24 mouse cellular contexts compared by ENCODE assay signal in the genomic region with DNA sequence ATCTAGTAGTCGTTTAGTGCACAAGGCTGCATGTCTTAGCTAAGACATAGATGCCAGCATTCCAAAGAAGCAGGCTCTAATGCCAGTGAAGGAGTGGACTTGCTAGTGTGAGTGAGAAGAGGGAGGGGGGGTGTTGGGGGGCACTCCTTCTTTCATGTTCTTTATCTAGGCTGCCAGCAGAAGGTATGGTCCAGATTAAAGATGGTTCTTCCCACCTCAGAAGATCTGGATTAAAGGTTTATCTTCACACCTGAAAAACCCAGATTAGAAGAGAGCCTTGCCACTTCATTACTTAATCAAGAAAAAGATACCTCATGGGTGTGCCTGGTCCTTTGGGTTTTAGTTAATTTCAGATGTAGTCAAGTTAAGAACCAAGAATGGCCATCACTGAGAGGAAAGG. TPM values are rescaled to one million over a fixed set of nuclear protein-coding genes. Genes with fewer than 3 reads are reported as not detected.
A peak's percentile ranks its signal among the peaks of the same experiment; 100 is the strongest.
DNase-seq lines count a peak whose midpoint lies in the region; ATAC-seq and TF ChIP-seq lines count a peak whose summit lies in the region.
"Had no signal": no experiment of that assay in that cellular context is flagged by ENCODE, and none has a peak within 500 bp of the region (broad histone marks: within the 10 kb centered on the region; RNA-seq: fewer than 3 reads in every experiment).

No protein-coding gene starts in this region.

- H3K4me2 ChIP-seq in liver, embryonic 14.5 days (ENCODE audit: low read depth), result no peak overlapping the region
- no peak overlapping the region for H3K4me2 ChIP-seq in liver, embryonic 12.5 days

- H3K9me3 ChIP-seq in liver, embryonic 14.5 days (ENCODE audit: control insufficient read depth, low read length), result no peaks in the 10 kb centered on the region
- no peaks in the 10 kb centered on the region for H3K9me3 ChIP-seq in liver, embryonic 12.5 days (replicated peaks)
- H3K9me3 ChIP-seq in MEL (replicated peaks; ENCODE audit: insufficient read depth, low read length), result no peaks in the 10 kb centered on the region
- H3K9me3 ChIP-seq: G1E had no signal

- peaks cover 0 to 4% of the 10 kb centered on the region in 2 experiments; a peak in 2 of 4 replicates for H3K4me1 ChIP-seq in liver, embryonic 14.5 days (replicated peaks; ENCODE audit: control insufficient read depth in 2 of 2, insufficient read depth in 2 of 2, low read length in 1 of 2)
- peaks cover 14% of the 10 kb centered on the region for H3K4me1 ChIP-seq in liver, embryonic 12.5 days
- H3K4me1 ChIP-seq in MEL (ENCODE audit: control insufficient read depth in 1 of 2, insufficient read depth in 2 of 2, low read length in 2 of 2), result peaks cover 0 to 5% of the 10 kb centered on the region in 2 experiments; a peak in 2 of 4 replicates

- H3K4me3 ChIP-seq in liver, embryonic 14.5 days (ENCODE audit: insufficient read depth in 1 of 2, low read depth in 2 of 2, low read length in 2 of 2), result no peak overlapping the region
- H3K4me3 ChIP-seq in liver, embryonic 12.5 days, result no peak overlapping the region
- H3K4me3 ChIP-seq in MEL (ENCODE audit: control insufficient read depth in 1 of 2, insufficient read depth in 1 of 2, low read depth in 2 of 2, low read length in 2 of 2), result no peak overlapping the region

- no peak for TF ChIP-seq RAD21 in MEL (IDR thresholded peaks at IDR 0.05; ENCODE audit: low read depth, low read length)

- H3K79me2 ChIP-seq in MEL (ENCODE audit: control insufficient read depth, insufficient read depth, low read length, poor library complexity), result no peaks in the 10 kb centered on the region; the same call in 1 of the 2 replicates

- H3K27me3 ChIP-seq in liver, embryonic 14.5 days (ENCODE audit: control insufficient read depth, insufficient read depth, low read length), result no peaks in the 10 kb centered on the region
- H3K27me3 ChIP-seq in liver, embryonic 12.5 days (replicated peaks), result no peaks in the 10 kb centered on the region
- no peaks in the 10 kb centered on the region for H3K27me3 ChIP-seq in MEL (ENCODE audit: control insufficient read depth in 1 of 2, insufficient read depth in 2 of 2, low read length in 2 of 2)
- H3K27me3 ChIP-seq: CH12.LX, Patski had no signal

- H3K36me3 ChIP-seq in liver, embryonic 14.5 days (replicated peaks; ENCODE audit: control insufficient read depth, insufficient read depth, low read depth), result peaks cover 3% of the 10 kb centered on the region; the same call in 1 of the 2 replicates
- H3K36me3 ChIP-seq in liver, embryonic 12.5 days, result peaks cover 40% of the 10 kb centered on the region
- H3K36me3 ChIP-seq in MEL (ENCODE audit: control insufficient read depth in 1 of 2, insufficient read depth in 2 of 2, low read length in 2 of 2), result peaks cover 10 to 18% of the 10 kb centered on the region in 2 experiments

- no peak for DNase-seq in liver, embryonic 14.5 days (ENCODE audit: low read depth in 3 of 3, low spot score in 3 of 3)
- peak; percentile 3 for DNase-seq in retina, postnatal 1 day
- no peak for DNase-seq in retina, embryonic 14.5 days (ENCODE audit: low spot score)
- no peak for DNase-seq in MEL (ENCODE audit: low read depth, low spot score)
- DNase-seq in c-Kit-positive CD71-positive TER-119-positive erythroid progenitor cells, embryonic 14.5 days (ENCODE audit: low spot score), result peak; percentile 9
- no peak for DNase-seq in frontal cortex, adult 2 months (ENCODE audit: extremely low spot score in 1 of 2, low spot score in 1 of 2)
- DNase-seq: adrenal gland, adult 2 months; adrenal gland, adult 8-10 months; adrenal gland, postnatal 10 days; adrenal gland, postnatal 14 days; adrenal gland, postnatal 25 days; adrenal gland, postnatal 36 days; B cell, adult 2 months; cerebellum, adult 11 months; cerebellum, adult 11-12 months; cerebellum, adult 18-20 months; cerebellum, adult 2 months had no signal

- 66% methylated on average over 1 of the region's 1 CpGs for WGBS in liver, embryonic 14.5 days (ENCODE audit: insufficient replicate concordance)
- 76% methylated on average over 1 of the region's 1 CpGs for WGBS in liver, embryonic 12.5 days (ENCODE audit: insufficient replicate concordance)

- ATAC-seq in liver, embryonic 14.5 days (ENCODE audit: insufficient read depth), result no peak
- no peak for ATAC-seq in liver, embryonic 12.5 days
- ATAC-seq in frontal cortex, adult (ENCODE audit: low TSS enrichment), result no peak
- ATAC-seq: activated CD4-positive, CD25-positive, alpha-beta regulatory T cell, adult 4 months; CD4-positive, CD25-positive, alpha-beta regulatory T cell, adult 4 months; Patski had no signal

- 0 out of 2 replicates have a peak, but pooled peaks have one; percentile 24 for TF ChIP-seq EP300 in liver, embryonic 14.5 days (IDR thresholded peaks at IDR 0.05; ENCODE audit: low read depth)
- peak in 1 of 2 experiments; percentile 65; a peak in 2 of 4 replicates for TF ChIP-seq EP300 in MEL (IDR thresholded peaks at IDR 0.05; ENCODE audit: low read depth in 1 of 2, low read length in 2 of 2)

- no peak for TF ChIP-seq POLR2A in MEL (IDR thresholded peaks at IDR 0.05; ENCODE audit: control insufficient read depth in 1 of 2, insufficient read depth in 1 of 2, low read depth in 1 of 2, low read length in 2 of 2, poor library complexity in 1 of 2)

- no peak overlapping the region for H3K9ac ChIP-seq in liver, embryonic 14.5 days (replicated peaks)
- no peak overlapping the region for H3K9ac ChIP-seq in liver, embryonic 12.5 days
- no peak overlapping the region for H3K9ac ChIP-seq in MEL (ENCODE audit: control insufficient read depth, low read depth, low read length, poor library complexity, severe bottlenecking)

- TF ChIP-seq CTCF in liver, embryonic 14.5 days (IDR thresholded peaks at IDR 0.05; ENCODE audit: low read depth), result no peak
- TF ChIP-seq CTCF in MEL (IDR thresholded peaks at IDR 0.05 in 2 of 3, conservative IDR thresholded peaks at IDR 0.05 in 1 of 3; ENCODE audit: control insufficient read depth in 1 of 3, insufficient read depth in 1 of 3, low read depth in 2 of 3, low read length in 3 of 3, poor library complexity in 1 of 3, severe bottlenecking in 1 of 3), result no peak

- no peak overlapping the region for H3K27ac ChIP-seq in liver, embryonic 14.5 days
- no peak overlapping the region for H3K27ac ChIP-seq in liver, embryonic 12.5 days
- H3K27ac ChIP-seq in MEL (ENCODE audit: control insufficient read depth, low read depth, low read length), result no peak overlapping the region

TF ChIP-seq in MEL, 35 proteins besides CTCF, POLR2A, EP300 and RAD21:
- no peak for TF ChIP-seq MAX (IDR thresholded peaks at IDR 0.05; ENCODE audit: low read length)
- TF ChIP-seq GATA1 (IDR thresholded peaks at IDR 0.05; ENCODE audit: low read depth, low read length), result peak; percentile 57; the same call in 1 of the 2 replicates
- no peak for TF ChIP-seq CHD1 (IDR thresholded peaks at IDR 0.05; ENCODE audit: low read depth, low read length)
- TF ChIP-seq MAFK (IDR thresholded peaks at IDR 0.05; ENCODE audit: borderline replicate concordance, low read depth, low read length), result no peak
- no peak for TF ChIP-seq MXI1 (IDR thresholded peaks at IDR 0.05; ENCODE audit: low read depth, low read length)
- no peak for TF ChIP-seq NELFE (IDR thresholded peaks at IDR 0.05; ENCODE audit: low read depth, low read length)
- peak; percentile 69; the same call in 1 of the 2 replicates for TF ChIP-seq TCF12 (IDR thresholded peaks at IDR 0.05; ENCODE audit: low read depth, low read length)
- no peak for TF ChIP-seq TBP (IDR thresholded peaks at IDR 0.05; ENCODE audit: low read depth, low read length)
- TF ChIP-seq KAT2A (conservative IDR thresholded peaks at IDR 0.05; ENCODE audit: low read depth, low read length), result no peak
- TF ChIP-seq RCOR1 (IDR thresholded peaks at IDR 0.05; ENCODE audit: low read depth, low read length), result 0 out of 2 replicates have a peak, but pooled peaks have one; percentile 21
- TF ChIP-seq SIN3A (IDR thresholded peaks at IDR 0.05; ENCODE audit: low read length), result no peak
- TF ChIP-seq NRF1 (IDR thresholded peaks at IDR 0.05; ENCODE audit: insufficient read depth, low read depth, low read length, poor library complexity, severe bottlenecking), result no peak
- TF ChIP-seq MAZ (IDR thresholded peaks at IDR 0.05; ENCODE audit: low read depth, low read length), result no peak

RNA-seq across cellular contexts. Expression of gene Mkln1, which starts 46.7 kb away (rescaled TPM):
- 21.3 and 39.4 TPM in 2 replicates for polyA plus RNA-seq in liver, embryonic 14.5 days (2012; rRNA removed)
- polyA plus RNA-seq in liver, embryonic 14.5 days (2014; fragmentation: Nextera tagmentation; extraction: Ambion mirVana), result 133 and 138 TPM in 2 replicates
- polyA plus RNA-seq in liver, embryonic 12.5 days (2016; fragmentation: Nextera tagmentation; extraction: Ambion mirVana), result 175 and 177 TPM in 2 replicates
- 126 and 135 TPM in 2 replicates for total RNA-seq in MEL (2012; rRNA removed)
- polyA plus RNA-seq in MEL (2012; ENCODE audit: insufficient read depth in 1 of 2, insufficient read length in 2 of 2, low read depth in 1 of 2, low replicate concordance in 2 of 2, missing spikeins in 1 of 2), result 100 to 1,000 TPM; 115 to 187 TPM
- polyA plus RNA-seq in frontal cortex, adult 2 months (2012; rRNA removed), result 44.3 and 44.7 TPM in 2 replicates

Comparison
In these comparisons a context has a peak if more than half of its experiments do, and no peak if none do; other contexts are left out.
1. DNase-seq: peak in retina, postnatal 1 day (single experiment) and c-Kit-positive CD71-positive TER-119-positive erythroid progenitor cells, embryonic 14.5 days (single experiment); none in liver, embryonic 14.5 days (0 of 3), retina, embryonic 14.5 days (single experiment), MEL (single experiment) and frontal cortex, adult 2 months (0 of 2).